Mouse (Mus musculus) testis, postnatal 10 days (tissue): ENCODE results near the gene Prss43.
"Not testable (repeated sequence)": the region's sequence is repeated elsewhere in the genome, so short reads cannot be mapped to it uniquely, and the experiment has no call there.

ENCODE experiments used
- DNase-seq: peaks from one replicate; pipeline ENCODE4 v3.0.0; 2021; ENCODE audit warnings: low spot score

The Prss43 gene

GRCm38 (mm10) chr9:110826390-110826789 is at the start of gene Prss43:
Gene Prss43 (plus strand): TSS chr9:110826690.
- no peak for DNase-seq

- no peak for DNase-seq
Observed at GRCm38 (mm10) chr9:110778100-110778499, 48.4 kb upstream of the Prss43 start.

GRCm38 (mm10) chr9:110778559-110778958 is 47.9 kb upstream of the Prss43 start:
- no peak for DNase-seq

GRCm38 (mm10) chr9:110779242-110779913 is 47.1 kb upstream of the Prss43 start:
- no peak for DNase-seq

- DNase-seq: peak; percentile 98
Observed at GRCm38 (mm10) chr9:110781256-110781721, 45.2 kb upstream of the Prss43 start.

GRCm38 (mm10) chr9:110781731-110782130 is 44.8 kb upstream of the Prss43 start:
- DNase-seq: peak; percentile 92

- DNase-seq: no peak
Observed at GRCm38 (mm10) chr9:110783611-110784010, 42.9 kb upstream of the Prss43 start.

- DNase-seq: no peak
Observed at GRCm38 (mm10) chr9:110788169-110788568, 38.3 kb upstream of the Prss43 start.

- no peak for DNase-seq
Observed at GRCm38 (mm10) chr9:110790462-110790861, 36.0 kb upstream of the Prss43 start.

- DNase-seq: no peak
Observed at GRCm38 (mm10) chr9:110797013-110797412, 29.5 kb upstream of the Prss43 start.

- DNase-seq: no peak
Observed at GRCm38 (mm10) chr9:110797866-110798265, 28.6 kb upstream of the Prss43 start, which contains the start of gene Prss42. Gene Prss42 (plus strand): TSS chr9:110798166.

GRCm38 (mm10) chr9:110800834-110801479 is 25.5 kb upstream of the Prss43 start:
- DNase-seq: no peak

GRCm38 (mm10) chr9:110803294-110803693 is 23.2 kb upstream of the Prss43 start:
- DNase-seq: no peak

GRCm38 (mm10) chr9:110810051-110810450 is 16.4 kb upstream of the Prss43 start:
- DNase-seq: no peak

- DNase-seq: no peak
Observed at GRCm38 (mm10) chr9:110813789-110814188, 12.7 kb upstream of the Prss43 start, which contains the start of gene Prss44. Gene Prss44 (plus strand): TSS chr9:110813994.

- not testable (repeated sequence) for DNase-seq
Observed at GRCm38 (mm10) chr9:110820546-110820945, 5.9 kb upstream of the Prss43 start.

- DNase-seq: no peak
Observed at GRCm38 (mm10) chr9:110821436-110821835, 5.1 kb upstream of the Prss43 start.

GRCm38 (mm10) chr9:110825426-110825825 is 1.1 kb upstream of the Prss43 start:
- no peak for DNase-seq

GRCm38 (mm10) chr9:110825832-110826231 is 658 bp upstream of the Prss43 start:
- no peak for DNase-seq

GRCm38 (mm10) chr9:110833021-110833420 is 6.5 kb downstream of the Prss43 start:
- no peak for DNase-seq

- DNase-seq: no peak
Observed at GRCm38 (mm10) chr9:110834411-110834810, 7.9 kb downstream of the Prss43 start, which contains the start of gene Prss45. Gene Prss45 (plus strand): TSS chr9:110834588.

GRCm38 (mm10) chr9:110834961-110835360 is 8.5 kb downstream of the Prss43 start:
- DNase-seq: no peak

GRCm38 (mm10) chr9:110836112-110836511 is 9.6 kb downstream of the Prss43 start:
- no peak for DNase-seq
